Mouse (Mus musculus) c-Kit-positive CD71-positive TER-119-negative erythroid progenitor cells, embryonic 14.5 days (primary cell): ENCODE measurements around the gene Fxyd3.

Source experiments
- DNase-seq: peaks from one replicate; pipeline ENCODE4 v3.0.0-alpha.2; 2013; ENCODE audit warnings: low read depth

Gene Fxyd3

GRCm38 (mm10) chr7:31072326-31072725 is 4.2 kb downstream of the Fxyd3 start:
- DNase-seq, result no peak

DNA sequence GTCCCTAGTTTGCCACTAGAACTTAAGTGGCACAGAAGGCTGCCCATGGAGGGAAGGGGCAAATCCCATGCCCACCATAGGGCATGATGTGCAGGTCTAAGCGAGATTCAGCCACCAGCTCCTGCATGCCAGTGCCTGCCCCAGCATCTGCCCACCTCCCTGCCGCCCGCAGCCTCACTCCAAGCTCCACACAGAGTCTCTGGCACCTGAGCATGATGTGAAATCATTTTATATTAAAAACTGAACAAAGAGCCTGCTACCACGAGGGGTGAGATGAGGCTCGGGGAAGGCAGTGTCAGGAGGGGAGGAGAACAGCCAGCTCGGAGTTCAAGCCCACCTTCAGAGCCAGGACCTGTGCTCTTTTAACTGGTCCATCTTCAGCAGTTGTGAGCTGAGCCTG is 6.2 kb downstream of the Fxyd3 start:
- DNase-seq, result no peak

GRCm38 (mm10) chr7:31069491-31069890 is 7.0 kb downstream of the Fxyd3 start:
- no peak for DNase-seq

GRCm38 (mm10) chr7:31067836-31068235 is 8.7 kb downstream of the Fxyd3 start:
- no peak for DNase-seq

DNA sequence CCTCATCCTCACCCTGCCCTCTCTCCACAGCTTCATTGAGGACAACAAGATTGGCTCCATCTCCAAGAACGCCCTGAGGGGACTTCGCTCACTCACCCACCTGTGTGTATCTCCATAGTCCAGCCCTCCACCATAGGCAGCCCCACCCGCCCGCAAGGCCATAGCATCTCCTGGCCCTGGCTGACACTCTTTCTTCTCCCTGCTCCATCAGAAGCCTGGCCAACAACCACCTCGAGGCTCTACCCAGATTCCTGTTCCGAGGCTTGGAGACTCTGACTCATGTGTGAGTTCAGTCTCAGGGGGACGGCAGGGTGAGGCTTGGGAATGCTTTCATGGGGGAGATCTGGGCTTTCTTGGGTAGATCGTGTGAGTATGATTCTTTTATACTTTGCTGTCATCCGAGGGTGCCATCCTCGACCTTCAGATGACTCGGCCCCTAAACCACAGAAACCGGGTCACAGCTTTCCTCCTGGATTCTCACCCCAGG is 13.4 kb downstream of the Fxyd3 start:
- DNase-seq, result no peak

DNA sequence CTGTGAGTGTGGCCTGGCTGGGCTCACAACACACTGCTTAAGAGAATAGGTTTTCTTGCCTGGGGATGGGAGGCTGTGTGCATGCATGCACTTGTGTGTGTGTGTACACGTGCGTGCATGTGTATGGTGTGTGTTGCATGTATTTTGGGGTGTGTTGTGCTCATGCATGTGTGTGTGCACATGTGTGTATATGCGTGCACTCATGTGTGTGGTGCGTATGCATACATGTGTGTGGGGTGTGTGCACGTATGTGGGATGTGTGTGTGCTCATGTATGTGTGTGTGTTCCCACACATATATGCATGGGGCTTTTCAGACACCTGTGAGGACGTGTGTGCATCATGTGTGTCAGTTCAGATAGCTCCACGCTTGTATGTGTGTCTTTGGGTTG is 15.9 kb downstream of the Fxyd3 start:
- DNase-seq, result no peak

DNA sequence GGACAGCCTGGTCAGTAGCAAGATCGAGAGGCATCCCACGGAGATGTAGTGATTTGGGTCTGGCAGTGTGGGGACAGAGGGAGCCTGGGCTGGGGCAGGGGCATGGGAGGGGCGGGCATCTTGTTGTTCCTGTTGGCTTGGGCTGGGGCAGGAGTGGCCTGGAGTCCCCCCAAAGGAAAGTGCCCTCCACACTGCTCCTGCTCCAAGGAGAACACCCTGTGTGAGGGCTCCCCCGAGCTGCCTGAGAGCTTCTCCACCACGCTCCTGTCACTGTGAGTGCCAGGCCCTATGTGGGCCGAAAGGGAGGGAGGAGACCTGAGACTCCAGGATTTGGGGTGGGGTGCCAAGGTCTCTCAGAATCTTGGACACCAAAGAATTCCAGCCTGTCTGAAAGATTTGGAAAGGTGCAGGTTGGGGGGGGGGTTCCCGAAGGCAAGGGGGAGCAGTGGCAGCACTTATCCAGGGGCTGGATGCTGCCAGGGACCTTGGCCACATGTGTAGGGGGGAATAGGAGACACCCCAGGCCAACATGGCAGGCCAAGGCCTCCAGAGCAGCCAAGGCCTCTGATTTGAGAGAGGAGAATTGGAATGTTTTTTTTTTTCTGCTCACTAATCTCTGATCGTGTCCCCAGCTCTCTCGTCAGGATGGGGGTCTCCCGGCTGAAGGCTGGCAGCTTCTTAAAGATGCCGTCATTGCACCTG is 16.4 kb downstream of the Fxyd3 start:
- DNase-seq, result no peak

- no peak for DNase-seq
Observed at GRCm38 (mm10) chr7:31059108-31059507, 17.4 kb downstream of the Fxyd3 start, which contains the start of gene Lgi4. Gene Lgi4, plus strand, starts transcription at chr7:31059342.

- no peak for DNase-seq
Observed at GRCm38 (mm10) chr7:31058211-31058610, 18.3 kb downstream of the Fxyd3 start.

GRCm38 (mm10) chr7:31057730-31058129 is 18.8 kb downstream of the Fxyd3 start:
- DNase-seq, result no peak

GRCm38 (mm10) chr7:31057071-31057470 is 19.4 kb downstream of the Fxyd3 start, which contains the start of gene Fxyd1:
Gene Fxyd1, minus strand, starts transcription at chr7:31057199.
- DNase-seq, result no peak

DNA sequence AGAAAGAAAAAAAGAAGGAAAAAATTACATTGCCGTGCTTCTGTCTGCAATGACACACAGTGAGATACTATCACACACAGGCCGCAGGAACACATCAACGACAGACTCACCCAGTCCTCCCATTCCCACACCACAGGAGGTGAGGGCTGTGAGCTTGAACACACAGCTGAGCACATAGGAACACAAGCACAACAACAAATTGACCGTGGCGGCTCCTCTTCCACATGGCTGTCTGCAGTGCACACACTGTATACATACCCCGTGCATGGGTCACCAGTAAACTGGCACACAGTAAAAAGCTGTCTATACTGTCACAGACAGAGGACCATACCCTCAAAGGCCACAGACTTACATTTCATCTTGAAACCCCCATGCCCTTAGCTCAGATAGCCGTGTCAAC is 20.1 kb downstream of the Fxyd3 start:
- DNase-seq, result no peak

GRCm38 (mm10) chr7:31055883-31056282 is 20.6 kb downstream of the Fxyd3 start:
- DNase-seq, result no peak

- no peak for DNase-seq
Observed at GRCm38 (mm10) chr7:31055354-31055824, 21.1 kb downstream of the Fxyd3 start.

DNA sequence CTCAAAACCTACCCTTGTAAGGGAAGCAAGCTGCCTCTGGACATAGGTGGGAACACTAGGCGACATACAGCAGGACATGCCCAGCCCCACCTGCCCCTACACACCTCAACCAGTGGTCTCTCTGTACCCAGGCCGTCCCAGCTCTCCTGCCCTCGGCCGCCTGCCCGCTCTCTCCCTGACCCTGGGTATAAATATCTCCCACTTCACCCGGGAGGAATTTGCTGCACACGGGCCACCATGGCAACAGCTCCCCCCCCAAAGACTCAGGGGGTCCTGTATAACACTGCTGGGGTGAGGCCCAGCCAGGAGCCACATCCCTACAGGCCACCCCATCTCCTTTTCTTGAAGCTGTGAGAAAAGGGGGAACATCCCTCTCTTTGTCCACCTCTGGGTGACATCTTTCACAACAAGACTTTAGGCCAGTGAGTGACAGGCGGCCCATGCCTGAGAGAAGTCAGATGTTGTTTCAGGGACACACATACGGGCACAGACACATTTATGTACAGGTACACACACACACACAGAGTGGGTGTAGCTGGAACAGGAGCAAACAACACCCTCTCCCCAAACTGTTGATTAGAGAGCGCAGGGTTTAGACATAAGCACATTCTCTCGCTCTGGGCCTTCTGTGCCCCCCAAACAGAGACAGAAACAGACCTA is 21.7 kb downstream of the Fxyd3 start:
- no peak for DNase-seq

DNA sequence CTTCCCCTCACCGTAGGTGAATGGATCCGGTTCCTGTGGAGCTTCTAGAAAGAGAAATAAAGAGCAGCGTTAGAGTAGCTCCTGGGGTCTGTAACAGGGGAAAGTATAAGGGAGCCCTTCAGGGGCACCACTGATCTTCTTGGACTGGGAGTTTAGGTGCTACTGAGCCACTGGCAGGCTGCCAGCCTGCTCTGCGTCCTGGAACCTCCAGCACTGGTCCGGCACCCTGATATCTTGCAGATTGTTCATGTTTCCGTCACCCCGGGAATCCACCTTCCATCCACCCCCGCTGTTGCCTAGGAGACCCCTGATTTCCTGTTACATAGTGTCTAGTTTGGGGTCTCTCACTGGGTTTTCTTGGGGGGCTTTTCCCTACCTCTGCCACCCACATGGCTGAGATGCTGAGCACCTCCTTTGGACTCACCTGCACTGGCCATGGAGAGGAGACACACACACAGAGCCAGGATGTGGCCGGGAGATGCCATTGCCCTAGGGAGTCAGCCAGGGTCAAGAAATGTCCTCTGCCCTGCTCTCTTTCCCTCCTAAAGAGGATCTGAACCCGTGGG is 22.5 kb downstream of the Fxyd3 start:
- no peak for DNase-seq

- no peak for DNase-seq
Observed at GRCm38 (mm10) chr7:31052636-31053434, 23.7 kb downstream of the Fxyd3 start.

GRCm38 (mm10) chr7:31052251-31052635 is 24.3 kb downstream of the Fxyd3 start:
- DNase-seq, result no peak

DNA sequence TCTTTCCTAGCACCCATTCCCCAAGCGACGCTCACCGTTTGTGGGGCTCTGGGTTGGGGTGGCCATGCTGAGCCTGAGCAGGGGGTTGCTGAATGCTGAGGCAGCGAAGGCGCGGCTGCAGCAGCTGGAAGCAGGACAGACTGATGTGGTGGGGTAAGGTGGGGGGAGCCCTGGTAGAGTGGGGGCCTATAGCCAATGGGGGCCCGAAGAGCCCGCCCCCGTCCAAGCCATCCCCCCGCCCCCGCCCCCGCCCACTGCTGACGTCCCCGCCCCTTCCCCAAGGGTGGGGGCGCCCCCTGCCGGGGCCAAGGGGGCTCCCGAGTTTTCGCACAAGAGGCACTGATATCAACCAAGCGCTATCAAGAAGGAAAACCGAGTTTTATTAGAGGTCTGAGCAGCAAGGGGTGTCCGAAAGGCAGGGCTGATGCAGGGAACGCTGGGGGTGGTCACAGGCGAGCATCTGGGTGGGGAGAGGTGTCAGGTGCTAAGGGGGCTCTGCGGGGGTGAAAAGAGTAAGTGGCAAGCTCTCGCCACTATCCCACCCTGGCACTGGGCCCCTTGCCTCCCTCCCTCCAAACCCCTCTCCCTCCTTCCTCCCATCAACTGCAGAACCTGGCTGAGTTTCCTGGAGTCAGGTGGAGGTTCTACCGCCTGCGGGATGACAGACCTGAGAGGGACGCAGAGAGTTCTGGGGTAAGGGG is 25.0 kb downstream of the Fxyd3 start, which contains the start of gene Fxyd7:
Gene Fxyd7, minus strand, starts transcription at position 147 of the 701 bp plus-strand sequence.
- DNase-seq, result no peak

GRCm38 (mm10) chr7:31050921-31051320 is 25.6 kb downstream of the Fxyd3 start:
- DNase-seq, result no peak

- DNase-seq, result no peak
Observed at GRCm38 (mm10) chr7:31050487-31050886, 26.0 kb downstream of the Fxyd3 start.
